Mouse (Mus musculus) ES-E14 (cell line): ENCODE data around the gene Tmigd3.

ENCODE experiments used
- CHD2 ChIP-seq: IDR thresholded peaks from 2 replicates; pipeline ENCODE4 v1.6.1; 2014; ENCODE audit warnings: mild to moderate bottlenecking, low read depth, low read length, inconsistent platforms
- HCFC1 ChIP-seq: IDR thresholded peaks from 2 replicates; pipeline ENCODE4 v1.6.1; 2012; ENCODE audit warnings: low read length, inconsistent platforms, borderline replicate concordance; ENCODE audit not compliant: insufficient read depth
- MAFK ChIP-seq: IDR thresholded peaks from 2 replicates; pipeline ENCODE4 v1.6.1; 2014; ENCODE audit warnings: mild to moderate bottlenecking, low read depth, low read length, inconsistent platforms; ENCODE audit not compliant: insufficient read depth

DNA sequence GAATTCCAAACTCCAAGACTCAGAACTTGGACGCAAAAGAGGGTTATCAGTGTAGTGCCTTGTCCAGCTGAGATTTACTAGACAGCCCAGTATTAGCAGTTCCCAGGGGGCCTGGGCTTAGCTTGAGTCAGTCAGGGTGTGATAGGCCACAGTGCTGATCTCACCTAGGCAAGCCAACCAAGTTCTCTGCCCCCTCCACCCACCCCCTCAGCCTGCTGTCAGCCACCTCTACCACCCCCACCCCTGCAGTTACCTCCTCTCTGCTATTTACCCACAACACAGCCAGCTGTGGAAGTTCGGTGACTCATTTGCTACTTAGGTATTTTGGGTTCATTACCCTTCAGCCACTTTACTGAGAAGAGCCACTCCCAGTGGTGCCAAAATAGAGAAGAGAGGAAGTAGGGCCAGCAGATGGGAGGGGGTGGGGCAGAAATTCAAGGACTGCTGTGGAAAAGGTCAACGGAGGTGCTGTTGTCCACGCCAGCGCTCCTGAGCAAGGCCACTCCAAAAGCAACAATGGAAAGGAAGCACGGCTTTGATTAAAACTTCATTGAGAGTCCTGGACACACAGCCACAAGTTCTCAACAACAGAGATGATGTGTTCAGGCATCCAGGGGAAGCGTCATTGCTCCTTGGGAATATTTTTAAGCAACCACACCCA, 45.1 kb upstream of the Tmigd3 start:
- TF ChIP-seq MAFK (no peak), CHD2 (no peak), HCFC1 (no peak)
